Mouse (Mus musculus) ES-Bruce4 (cell line): ENCODE measurements at regions not wholly inside any gene's neighbourhood (a gene's known extent, or its start where the extent isn't known, plus 50 kb on each side); places are given as distances from the start of the nearest gene placed in this dataset.
A peak's percentile ranks its signal among the peaks of the same experiment; 100 is the strongest.

Experiments
- H3K27ac ChIP-seq: 2 replicates; pipeline ENCODE4 v1.5.1; 2012; ENCODE audit warnings: low read length, inconsistent platforms; ENCODE audit not compliant: insufficient read depth
- H3K27me3 ChIP-seq: 2 replicates; pipeline ENCODE4 v1.6.1; 2012; ENCODE audit warnings: mild to moderate bottlenecking, low read length, inconsistent platforms; ENCODE audit not compliant: control insufficient read depth, poor library complexity, insufficient read depth, severe bottlenecking
- H3K36me3 ChIP-seq: 2 replicates; pipeline ENCODE4 v1.6.1; 2012; ENCODE audit warnings: inconsistent platforms, mild to moderate bottlenecking, low read length, moderate library complexity; ENCODE audit not compliant: control insufficient read depth, poor library complexity, insufficient read depth, severe bottlenecking
- H3K4me1 ChIP-seq: one replicate; pipeline ENCODE4 v1.8.1; 2011; ENCODE audit warnings: low read length; ENCODE audit not compliant: control insufficient read depth, insufficient read depth
- H3K4me3 ChIP-seq: 2 replicates; pipeline ENCODE4 v1.5.1; 2011; ENCODE audit warnings: low read depth, mild to moderate bottlenecking, low read length
- H3K9ac ChIP-seq: 2 replicates; pipeline ENCODE4 v1.6.1; 2012; ENCODE audit warnings: low read depth, mild to moderate bottlenecking, inconsistent platforms; ENCODE audit not compliant: poor library complexity, severe bottlenecking
- H3K9me3 ChIP-seq: replicated peaks from 2 replicates; pipeline ENCODE4 v1.6.1; 2012; ENCODE audit warnings: mild to moderate bottlenecking, low read length, inconsistent platforms; ENCODE audit not compliant: control insufficient read depth, poor library complexity, insufficient read depth, severe bottlenecking
- CTCF ChIP-seq: IDR thresholded peaks from one replicate; pipeline ENCODE4 v1.8.1; 2011; ENCODE audit warnings: low read depth, low read length
- EP300 ChIP-seq: IDR thresholded peaks from 2 replicates; pipeline ENCODE4 v1.6.1; 2011; ENCODE audit warnings: low read depth, low read length; ENCODE audit not compliant: insufficient read depth
- POLR2A ChIP-seq: IDR thresholded peaks from one replicate; pipeline ENCODE4 v1.8.1; 2011; ENCODE audit warnings: low read length; ENCODE audit not compliant: insufficient read depth

DNA sequence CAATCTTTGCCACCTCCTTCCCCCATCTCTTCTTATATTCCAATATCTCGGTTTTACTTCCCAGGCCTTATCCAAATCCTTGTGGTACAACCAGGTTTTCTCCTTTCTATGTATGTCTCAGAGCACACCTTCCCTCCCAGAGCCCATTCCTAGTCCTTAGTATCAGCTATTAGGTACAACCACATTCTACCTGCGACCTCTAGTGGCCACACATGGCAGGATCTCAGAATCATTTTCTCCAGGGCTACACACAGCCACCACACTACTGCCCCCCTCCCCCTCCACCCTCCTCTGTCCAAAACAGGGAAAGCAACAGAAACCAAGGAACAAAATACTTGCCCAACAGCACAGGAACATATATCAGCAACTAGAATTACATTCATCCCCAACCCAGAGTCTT is 898.2 kb upstream of the B3galt2 start:
- no peak overlapping the region for H3K4me3 ChIP-seq
- H3K27me3 ChIP-seq = no peaks in the 10 kb centered on the region
- H3K27ac ChIP-seq = no peak overlapping the region
- no peaks in the 10 kb centered on the region for H3K9me3 ChIP-seq
- no peaks in the 10 kb centered on the region for H3K4me1 ChIP-seq
- H3K36me3 ChIP-seq = no peaks in the 10 kb centered on the region
- TF ChIP-seq CTCF = peak; percentile 54
- no peak for TF ChIP-seq POLR2A
- H3K9ac ChIP-seq = no peak overlapping the region

DNA sequence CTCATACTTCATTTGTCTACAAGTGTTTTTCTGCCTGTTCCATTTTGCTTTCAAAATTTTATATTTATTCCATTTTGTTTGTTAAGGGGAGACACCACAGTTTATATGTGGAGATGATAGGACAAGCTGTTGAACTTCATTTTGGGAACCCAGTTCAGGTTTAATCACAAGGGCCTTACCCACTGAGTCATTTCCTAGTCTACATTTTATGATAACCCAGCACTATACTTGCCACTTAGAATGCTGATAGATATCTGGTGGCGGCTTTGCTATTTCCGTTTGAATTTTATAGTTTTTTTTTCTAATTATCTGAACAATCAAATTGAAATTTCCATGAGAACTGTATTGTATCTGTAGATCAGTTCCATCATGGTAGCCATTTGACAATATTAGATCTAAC is 869.5 kb upstream of the B3galt2 start:
- no peaks in the 10 kb centered on the region for H3K27me3 ChIP-seq
- no peaks in the 10 kb centered on the region for H3K9me3 ChIP-seq
- H3K36me3 ChIP-seq = no peaks in the 10 kb centered on the region
- TF ChIP-seq EP300 (no peak), CTCF (no peak), POLR2A (no peak)
- no peak overlapping the region for H3K9ac ChIP-seq
- no peak overlapping the region for H3K4me3 ChIP-seq
- H3K4me1 ChIP-seq = no peaks in the 10 kb centered on the region
- H3K27ac ChIP-seq = no peak overlapping the region
